Mouse (Mus musculus) bone marrow macrophage, adult 2 months (primary cell): ENCODE data around the gene Dennd2c. TPM values are rescaled to one million over a fixed set of nuclear protein-coding genes. Genes with fewer than 3 reads are reported as not detected.
"Not testable (repeated sequence)": the region's sequence is repeated elsewhere in the genome, so short reads cannot be mapped to it uniquely, and the experiment has no call there.

Experiments
- H3K27ac ChIP-seq: 2 replicates; pipeline ENCODE4 v1.5.1; 2012; ENCODE audit warnings: low read depth, low read length; ENCODE audit not compliant: insufficient read depth
- H3K4me1 ChIP-seq: 2 replicates; pipeline ENCODE4 v1.6.1; 2012; ENCODE audit warnings: low read length; ENCODE audit not compliant: control insufficient read depth, insufficient read depth
- H3K4me3 ChIP-seq: 2 replicates; pipeline ENCODE4 v1.5.1; 2012; ENCODE audit warnings: mild to moderate bottlenecking, low read length, moderate library complexity; ENCODE audit not compliant: insufficient read depth
- CTCF ChIP-seq: IDR thresholded peaks from 2 replicates; pipeline ENCODE4 v1.5.1; 2012; ENCODE audit warnings: low read depth, mild to moderate bottlenecking, low read length, moderate library complexity
- POLR2A ChIP-seq: IDR thresholded peaks from 2 replicates; pipeline ENCODE4 v1.6.1; 2012; ENCODE audit warnings: mild to moderate bottlenecking, low read depth, low read length, borderline replicate concordance
- polyA plus RNA-seq: library from polyadenylated mRNA; stranded (reverse); fragments of >200 nt; gene quantifications from 2 replicates; pipeline ENCODE4 v1.2.4, GENCODE M21; 2012; ENCODE audit not compliant: missing spikeins, insufficient read depth, insufficient read length

Gene Dennd2c
- polyA plus RNA-seq, 1 experiment = 6.0 TPM

DNA sequence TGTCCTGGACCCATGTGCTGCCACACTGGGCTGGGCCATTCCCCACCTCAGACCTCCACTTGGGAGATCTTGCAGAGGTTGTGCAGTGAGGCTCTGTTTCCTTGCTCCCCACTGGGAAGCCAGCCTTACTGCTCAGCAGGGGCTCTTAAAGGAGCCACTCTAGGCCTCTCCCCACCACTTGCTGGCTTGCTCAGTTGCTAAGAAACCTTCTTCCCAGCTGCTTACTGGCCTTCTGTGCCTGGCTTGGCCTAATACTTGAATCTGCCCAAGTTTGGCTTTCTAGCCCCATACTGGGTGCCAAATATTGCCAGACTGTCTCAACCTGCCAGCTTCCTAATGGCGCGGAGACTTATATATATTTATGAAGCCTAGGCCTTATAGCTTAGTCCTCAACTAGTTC, 86.5 kb downstream of the Dennd2c start:
- H3K4me3 ChIP-seq = no peak overlapping the region
- H3K4me1 ChIP-seq = no peaks in the 10 kb centered on the region
- TF ChIP-seq CTCF (no peak), POLR2A (no peak)
- no peak overlapping the region for H3K27ac ChIP-seq

- Histone ChIP-seq H3K4me3 (no peak overlapping the region), H3K27ac (no peak overlapping the region), H3K4me1 (no peaks in the 10 kb centered on the region)
- no peak for TF ChIP-seq CTCF
- no peak for TF ChIP-seq POLR2A
Measured at GRCm38 (mm10) chr3:103192161-103192560, 89.8 kb downstream of the Dennd2c start.

DNA sequence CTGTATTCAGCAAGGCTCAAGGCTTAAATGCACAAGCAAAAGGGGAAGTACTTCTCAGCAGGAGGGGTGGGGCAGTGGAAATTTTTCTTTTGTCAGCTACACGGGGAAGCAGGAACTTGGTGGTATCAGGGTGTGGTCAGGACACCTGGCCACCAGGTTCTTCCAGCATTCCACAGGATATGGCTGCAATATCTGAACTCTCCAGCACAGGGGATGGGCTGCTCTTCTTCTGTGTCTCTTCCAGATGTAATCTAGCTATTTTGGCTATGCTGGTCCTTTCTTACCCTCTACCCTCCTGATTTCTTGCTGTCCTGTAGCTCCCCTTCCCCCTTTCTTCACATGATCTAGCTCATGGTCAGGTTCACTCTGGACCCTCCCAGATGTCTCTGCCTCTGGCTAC, 90.8 kb downstream of the Dennd2c start:
- TF ChIP-seq POLR2A = no peak
- TF ChIP-seq CTCF = no peak

DNA sequence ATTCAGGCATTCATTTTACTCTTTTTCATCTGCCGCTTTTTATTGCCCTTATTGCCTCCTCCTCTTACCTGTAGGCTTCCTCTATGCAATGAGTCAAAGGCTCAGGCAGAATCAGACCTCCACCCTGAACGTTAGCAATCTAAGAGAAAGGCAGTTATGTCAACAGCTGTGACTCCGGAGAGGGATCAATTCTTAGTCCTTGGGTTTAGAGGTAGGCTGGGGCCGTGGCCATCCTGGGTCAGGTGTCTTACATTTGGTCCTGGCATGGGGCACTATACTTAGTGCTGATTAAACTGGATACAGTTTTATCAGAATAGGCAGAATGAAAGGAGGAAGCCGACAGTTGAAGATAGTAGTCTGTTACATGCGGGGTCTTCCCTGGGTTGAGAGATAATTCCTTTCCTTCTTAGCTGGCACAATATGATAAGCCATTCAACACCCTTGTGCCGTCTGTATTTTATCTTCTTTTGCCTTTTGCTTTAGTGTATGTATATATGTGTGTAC, 94.0 kb downstream of the Dennd2c start:
- TF ChIP-seq CTCF (no peak), POLR2A (no peak)
- no peak overlapping the region for H3K4me3 ChIP-seq
- H3K27ac ChIP-seq = no peak overlapping the region
- no peaks in the 10 kb centered on the region for H3K4me1 ChIP-seq

More for the DNA sequence above, 90.8 kb downstream of the Dennd2c start:
- Histone ChIP-seq H3K27ac (no peak overlapping the region), H3K4me3 (no peak overlapping the region), H3K4me1 (no peaks in the 10 kb centered on the region)

GRCm38 (mm10) chr3:103199386-103199785, 97.0 kb downstream of the Dennd2c start:
- Histone ChIP-seq H3K27ac (no peak overlapping the region), H3K4me1 (no peaks in the 10 kb centered on the region), H3K4me3 (no peak overlapping the region)
- TF ChIP-seq CTCF (no peak), POLR2A (no peak)

DNA sequence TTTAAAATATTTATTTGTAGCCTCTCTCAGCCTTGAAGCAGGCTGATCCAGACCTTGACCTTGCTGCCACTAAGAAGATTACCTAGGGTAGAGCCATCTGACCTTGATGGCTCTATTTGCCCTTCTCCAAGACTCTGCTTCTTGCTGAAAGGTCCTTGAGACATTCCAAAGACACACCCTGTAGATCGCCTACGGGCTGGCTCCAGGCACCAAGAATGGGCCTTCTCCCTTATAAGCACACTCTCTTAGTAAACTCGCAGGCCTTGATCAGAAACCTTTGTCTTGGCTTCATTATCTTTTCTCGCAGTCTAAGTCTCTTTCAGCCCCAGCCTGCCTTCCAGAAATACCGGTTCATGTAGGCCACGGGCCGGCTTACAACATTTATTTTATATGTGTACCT, 98.7 kb downstream of the Dennd2c start:
- not testable (repeated sequence) for H3K4me3 ChIP-seq, H3K27ac ChIP-seq, H3K4me1 ChIP-seq

- TF ChIP-seq CTCF (no peak), POLR2A (no peak)
- H3K4me3 ChIP-seq = no peak overlapping the region
Measured at GRCm38 (mm10) chr3:103203554-103203953, 101.2 kb downstream of the Dennd2c start.

DNA sequence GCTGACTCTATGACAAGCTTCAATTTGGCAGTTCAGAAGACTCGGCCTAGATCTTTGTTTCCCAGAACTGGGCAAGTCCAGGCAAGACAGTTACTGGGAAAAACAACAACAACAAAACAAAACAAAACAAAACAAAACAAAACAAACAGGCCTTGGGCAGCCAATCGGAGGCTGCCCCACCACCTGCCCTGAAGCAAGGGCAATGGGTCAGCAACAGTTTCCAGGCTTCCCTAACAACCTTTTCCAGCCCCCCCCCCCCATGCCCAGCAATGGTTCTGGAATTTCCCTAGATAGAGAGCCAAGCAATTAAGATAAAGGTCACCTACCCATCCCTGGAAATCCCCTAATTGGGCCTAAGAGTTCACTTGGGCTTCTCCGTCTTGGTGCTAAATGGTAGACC, 102.0 kb downstream of the Dennd2c start:
- Histone ChIP-seq H3K4me1 (peaks cover 16% of the 10 kb centered on the region), H3K4me3 (no peak overlapping the region), H3K27ac (no peak overlapping the region)
- TF ChIP-seq POLR2A = no peak

More at GRCm38 (mm10) chr3:103203554-103203953, 101.2 kb downstream of the Dennd2c start:
- Histone ChIP-seq H3K4me1 (peaks cover 16% of the 10 kb centered on the region), H3K27ac (no peak overlapping the region)

DNA sequence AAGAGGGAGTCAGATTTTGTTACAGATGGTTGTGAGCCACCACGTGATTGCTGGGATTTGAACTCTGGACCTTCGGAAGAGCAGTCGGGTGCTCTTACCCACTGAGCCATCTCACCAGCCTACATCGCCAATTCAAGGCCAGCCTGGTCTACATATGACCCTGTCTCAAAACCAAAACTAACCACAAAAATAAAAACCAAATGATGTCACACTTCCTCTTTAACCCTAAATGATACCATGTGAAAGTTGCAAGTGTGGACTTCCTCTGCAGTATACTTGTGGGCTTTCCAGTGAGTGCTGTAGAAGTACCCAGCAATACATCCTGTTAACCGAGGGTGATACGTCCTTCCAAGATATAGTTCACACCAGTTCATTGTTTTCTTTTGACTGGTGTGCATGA, 104.0 kb downstream of the Dennd2c start:
- TF ChIP-seq POLR2A (no peak), CTCF (no peak)
- peaks cover 18% of the 10 kb centered on the region for H3K4me1 ChIP-seq
- no peak overlapping the region for H3K4me3 ChIP-seq
- peak overlapping the region; percentile 61 for H3K27ac ChIP-seq

DNA sequence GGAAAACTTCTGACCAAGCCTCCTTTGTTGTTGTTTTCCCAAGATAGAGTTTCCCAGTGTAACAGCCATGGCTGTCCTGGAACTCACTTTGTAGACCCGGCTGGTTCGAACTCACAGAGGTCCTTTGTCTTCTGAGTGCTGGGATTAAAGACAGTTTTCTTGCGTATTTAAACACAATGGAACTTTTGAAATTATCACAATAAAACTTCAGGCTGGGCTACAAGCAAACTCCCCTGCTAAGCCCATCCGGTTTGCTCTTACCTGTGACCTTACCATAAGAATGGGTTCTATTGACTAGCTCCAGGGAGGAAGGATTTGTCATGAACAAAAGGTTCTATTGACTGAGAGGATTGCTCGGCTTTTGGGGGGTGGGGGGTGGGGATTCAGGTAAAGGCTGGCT, 105.3 kb downstream of the Dennd2c start:
- TF ChIP-seq CTCF = no peak
- TF ChIP-seq POLR2A = no peak
- peak overlapping the region; percentile 65 for H3K27ac ChIP-seq
- H3K4me3 ChIP-seq = no peak overlapping the region
- H3K4me1 ChIP-seq = peaks cover 29% of the 10 kb centered on the region

DNA sequence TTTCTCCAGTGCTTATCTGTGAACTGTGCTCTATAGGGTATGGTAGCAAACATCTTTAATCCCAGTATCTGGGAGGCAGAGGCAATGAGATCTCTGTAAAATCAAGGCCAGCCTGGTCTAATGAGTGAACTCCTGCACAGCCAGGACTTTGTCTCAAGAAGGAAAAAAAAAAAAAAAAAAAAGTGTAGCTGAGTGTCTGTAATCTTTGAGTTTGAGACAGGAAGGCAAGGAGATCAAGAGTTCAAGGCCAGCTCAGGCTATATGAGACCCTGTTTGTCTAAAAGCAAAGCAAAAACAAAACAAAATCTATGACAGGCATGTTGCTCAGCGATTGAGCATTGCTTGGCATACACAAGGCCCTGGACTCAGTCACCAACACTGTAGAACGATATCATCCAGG, 105.8 kb downstream of the Dennd2c start:
- TF ChIP-seq POLR2A (no peak), CTCF (no peak)
- H3K27ac ChIP-seq = no peak overlapping the region
- peaks cover 34% of the 10 kb centered on the region for H3K4me1 ChIP-seq
- no peak overlapping the region for H3K4me3 ChIP-seq
